Mouse (Mus musculus) heart, embryonic 11.5 days (tissue): ENCODE measurements at regions not wholly inside any gene's neighbourhood (a gene's known extent, or its start where the extent isn't known, plus 50 kb on each side); places are given as distances from the start of the nearest gene placed in this dataset.

Experiments
- ATAC-seq: fragments of 200-750 bp; cut with Nextera tagmentation; replicated peaks from 2 replicates; pipeline ENCODE4 v1.8.0; 2017; ENCODE audit warnings: moderate library complexity; ENCODE audit not compliant: insufficient number of reproducible peaks, low FRiP score, low TSS enrichment
- H3K27ac ChIP-seq: fragments of 300-500 bp; sonication (generic); 2 replicates; pipeline ENCODE4 v1.5.1; 2014; ENCODE audit warnings: mild to moderate bottlenecking, low read depth, low read length
- H3K27me3 ChIP-seq: fragments of 300-500 bp; sonication (generic); 2 replicates; pipeline ENCODE4 v1.6.1; 2014; ENCODE audit warnings: mild to moderate bottlenecking, low read length, mixed read lengths; ENCODE audit not compliant: control insufficient read depth, insufficient read depth
- H3K36me3 ChIP-seq: fragments of 300-500 bp; sonication (generic); 2 replicates; pipeline ENCODE4 v1.6.1; 2014; ENCODE audit warnings: mild to moderate bottlenecking, low read length, moderate library complexity, mixed read lengths; ENCODE audit not compliant: control insufficient read depth, insufficient read depth
- H3K4me1 ChIP-seq: fragments of 300-500 bp; sonication (generic); 2 replicates; pipeline ENCODE4 v1.6.1; 2014; ENCODE audit warnings: low read length; ENCODE audit not compliant: control insufficient read depth, insufficient read depth
- H3K4me2 ChIP-seq: fragments of 300-500 bp; sonication (generic); 2 replicates; pipeline ENCODE4 v1.6.1; 2014; ENCODE audit warnings: mild to moderate bottlenecking, moderate library complexity
- H3K4me3 ChIP-seq: fragments of 300-500 bp; sonication (generic); 2 replicates; pipeline ENCODE4 v1.5.1; 2014; ENCODE audit warnings: low read depth, low read length
- H3K9ac ChIP-seq: fragments of 300-500 bp; sonication (generic); 2 replicates; pipeline ENCODE4 v1.6.1; 2014; ENCODE audit warnings: mild to moderate bottlenecking, low read depth, low read length, moderate library complexity
- H3K9me3 ChIP-seq: fragments of 300-500 bp; sonication (generic); replicated peaks from 2 replicates; pipeline ENCODE4 v1.6.1; 2016; ENCODE audit warnings: low read length; ENCODE audit not compliant: control insufficient read depth
- WGBS: fragments of 180-500 bp; shearing (Covaris S2); extraction: QIAGEN DNeasy Blood & Tissue Kit; methylation state at CpG from one replicate; pipeline ENCODE4 v1.1.7; 2014; ENCODE audit not compliant: insufficient replicate concordance; 5-methylcytosine and 5-hydroxymethylcytosine counted together

GRCm38 (mm10) chr8:10699669-10700068 lies 308.6 kb downstream of the Irs2 start:
- Histone ChIP-seq H3K27ac (no peak overlapping the region), H3K4me3 (no peak overlapping the region), H3K9ac (no peak overlapping the region), H3K9me3 (no peaks in the 10 kb centered on the region), H3K36me3 (no peaks in the 10 kb centered on the region), H3K27me3 (no peaks in the 10 kb centered on the region), H3K4me1 (no peaks in the 10 kb centered on the region), H3K4me2 (no peak overlapping the region)
- ATAC-seq = no peak
- 70% methylated on average over 9 of the region's 9 CpGs for WGBS

GRCm38 (mm10) chr8:10695181-10695580 lies 313.1 kb downstream of the Irs2 start:
- no peaks in the 10 kb centered on the region for H3K36me3 ChIP-seq
- no peak overlapping the region for H3K27ac ChIP-seq
- ATAC-seq = no peak
- no peak overlapping the region for H3K9ac ChIP-seq
- no peak overlapping the region for H3K4me2 ChIP-seq
- no peaks in the 10 kb centered on the region for H3K4me1 ChIP-seq
- no peaks in the 10 kb centered on the region for H3K27me3 ChIP-seq
- no peak overlapping the region for H3K4me3 ChIP-seq
- 78% methylated on average over 6 of the region's 6 CpGs for WGBS
- no peaks in the 10 kb centered on the region for H3K9me3 ChIP-seq

- no peak overlapping the region for H3K27ac ChIP-seq
- no peaks in the 10 kb centered on the region for H3K27me3 ChIP-seq
- H3K9me3 ChIP-seq = no peaks in the 10 kb centered on the region
- no peak overlapping the region for H3K4me3 ChIP-seq
- ATAC-seq = no peak
- H3K4me1 ChIP-seq = no peaks in the 10 kb centered on the region
- no peak overlapping the region for H3K9ac ChIP-seq
- H3K36me3 ChIP-seq = no peaks in the 10 kb centered on the region
- WGBS = 59% methylated on average over 1 of the region's 1 CpGs
- no peak overlapping the region for H3K4me2 ChIP-seq
Measured at GRCm38 (mm10) chr8:10690659-10691058, 317.6 kb downstream of the Irs2 start.

GRCm38 (mm10) chr8:10689881-10690280 lies 318.4 kb downstream of the Irs2 start:
- no peaks in the 10 kb centered on the region for H3K9me3 ChIP-seq
- H3K27ac ChIP-seq = no peak overlapping the region
- no peaks in the 10 kb centered on the region for H3K36me3 ChIP-seq
- no peak for ATAC-seq
- no peaks in the 10 kb centered on the region for H3K4me1 ChIP-seq
- no peak overlapping the region for H3K4me2 ChIP-seq
- H3K27me3 ChIP-seq = no peaks in the 10 kb centered on the region
- WGBS = 78% methylated on average over 12 of the region's 12 CpGs
- no peak overlapping the region for H3K9ac ChIP-seq
- no peak overlapping the region for H3K4me3 ChIP-seq

- H3K27me3 ChIP-seq = no peaks in the 10 kb centered on the region
- WGBS = 28% methylated on average over 9 of the region's 9 CpGs
- H3K4me3 ChIP-seq = no peak overlapping the region
- no peaks in the 10 kb centered on the region for H3K9me3 ChIP-seq
- H3K9ac ChIP-seq = no peak overlapping the region
- H3K36me3 ChIP-seq = no peaks in the 10 kb centered on the region
- ATAC-seq = no peak
- H3K27ac ChIP-seq = no peak overlapping the region
- H3K4me1 ChIP-seq = no peaks in the 10 kb centered on the region
- H3K4me2 ChIP-seq = no peak overlapping the region
Measured at GRCm38 (mm10) chr8:10687867-10688561, 320.2 kb downstream of the Irs2 start.
